Mouse (Mus musculus): ENCODE measurements around the gene Dcaf12. TPM values are rescaled to one million over a fixed set of nuclear protein-coding genes. Genes with fewer than 3 reads are reported as not detected.

The Dcaf12 gene
- polyA plus RNA-seq (2014; fragmentation: Illumina TruSeq; extraction: RNeasy Lipid Tissue Mini Kit (QIAGEN cat#74804); ENCODE audit: low replicate concordance), result 26.2 TPM

GRCm38 (mm10) chr4:41314141-41315129 is at the start of gene Dcaf12:
Gene Dcaf12, minus strand, starts transcription at chr4:41314889.

GRCm38 (mm10) chr4:41348584-41349198 is 34.0 kb upstream of the Dcaf12 start, which contains the start of gene Ubap1:
Gene Ubap1, plus strand, starts transcription at chr4:41348996.

DNA sequence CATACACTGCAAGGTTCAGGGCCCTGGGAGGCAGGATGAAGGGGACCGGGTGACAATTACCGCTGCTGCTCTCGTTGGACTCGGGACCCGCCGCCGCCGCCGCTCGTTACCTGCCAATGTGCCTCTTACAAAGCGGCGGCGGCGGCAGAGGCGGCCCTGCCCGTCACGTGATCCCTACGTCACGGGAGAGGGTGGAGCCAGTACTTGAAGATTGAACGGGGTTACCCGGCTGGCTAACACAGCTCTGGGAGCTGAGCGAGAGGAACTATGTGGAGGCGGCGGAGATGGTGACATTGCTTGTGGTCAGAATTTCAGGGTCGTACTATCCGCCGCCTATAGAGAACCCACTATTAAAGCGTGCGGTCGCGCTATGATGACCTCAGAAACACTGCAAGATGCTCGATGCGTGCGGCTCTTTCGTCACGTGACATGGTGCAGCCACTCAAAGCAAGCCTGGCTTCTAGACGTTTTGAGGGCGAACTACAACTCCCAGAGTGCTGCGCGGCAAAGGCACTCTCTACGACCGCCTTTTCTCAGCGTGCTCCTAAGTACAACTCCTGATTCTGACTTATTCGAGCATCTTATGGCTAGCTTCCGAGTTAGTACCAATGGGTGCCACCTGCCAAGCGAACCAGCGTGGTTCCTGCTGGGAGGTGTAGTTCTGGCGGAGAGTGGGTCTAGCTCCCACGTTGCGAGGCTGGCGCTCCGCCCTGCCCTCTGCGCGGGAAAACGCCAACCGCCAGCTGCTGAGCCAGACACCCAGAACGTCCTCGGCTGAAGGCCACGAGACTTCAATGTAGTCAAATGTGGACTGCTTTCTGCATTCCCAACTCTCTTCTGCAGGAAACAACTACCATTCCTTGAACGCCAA is 39.5 kb downstream of the Dcaf12 start, which contains the start of gene Ubap2:
Gene Ubap2 (minus strand): TSS at position 165 of the 871 bp plus-strand sequence.

Other genes starting within 250 kb of the Dcaf12 start
- 11.1 TPM for gene Aqp3, start 216.7 kb downstream of the Dcaf12 start, polyA plus RNA-seq (2014; fragmentation: Illumina TruSeq; extraction: RNeasy Lipid Tissue Mini Kit (QIAGEN cat#74804); ENCODE audit: low replicate concordance)
- 0.52 TPM for gene Nol6, start 190.4 kb downstream of the Dcaf12 start, polyA plus RNA-seq (2014; fragmentation: Illumina TruSeq; extraction: RNeasy Lipid Tissue Mini Kit (QIAGEN cat#74804); ENCODE audit: low replicate concordance)
- 102 TPM for gene Ube2r2, start 179.1 kb downstream of the Dcaf12 start, polyA plus RNA-seq (2014; fragmentation: Illumina TruSeq; extraction: RNeasy Lipid Tissue Mini Kit (QIAGEN cat#74804); ENCODE audit: low replicate concordance)
- 19.6 TPM for gene Ubap2, start 39.7 kb downstream of the Dcaf12 start, polyA plus RNA-seq (2014; fragmentation: Illumina TruSeq; extraction: RNeasy Lipid Tissue Mini Kit (QIAGEN cat#74804); ENCODE audit: low replicate concordance)
- 57.6 TPM for gene Ubap1, start 34.1 kb upstream of the Dcaf12 start, polyA plus RNA-seq (2014; fragmentation: Illumina TruSeq; extraction: RNeasy Lipid Tissue Mini Kit (QIAGEN cat#74804); ENCODE audit: low replicate concordance)
- 1.7 TPM for gene Kif24, start 150.0 kb upstream of the Dcaf12 start, polyA plus RNA-seq (2014; fragmentation: Illumina TruSeq; extraction: RNeasy Lipid Tissue Mini Kit (QIAGEN cat#74804); ENCODE audit: low replicate concordance)
- gene Nudt2, start 150.3 kb upstream of the Dcaf12 start, polyA plus RNA-seq (2014; fragmentation: Illumina TruSeq; extraction: RNeasy Lipid Tissue Mini Kit (QIAGEN cat#74804); ENCODE audit: low replicate concordance), result 18.5 TPM
- 2.0 TPM for gene AI464131, start 188.2 kb upstream of the Dcaf12 start, polyA plus RNA-seq (2014; fragmentation: Illumina TruSeq; extraction: RNeasy Lipid Tissue Mini Kit (QIAGEN cat#74804); ENCODE audit: low replicate concordance)
- not detected for gene 1110017D15Rik, start 202.4 kb upstream of the Dcaf12 start, polyA plus RNA-seq (2014; fragmentation: Illumina TruSeq; extraction: RNeasy Lipid Tissue Mini Kit (QIAGEN cat#74804); ENCODE audit: low replicate concordance)